Mouse (Mus musculus): Measurements from ENCODE around the gene Selenos. TPM values are rescaled to one million over a fixed set of nuclear protein-coding genes. Genes with fewer than 3 reads are reported as not detected.

Selenos gene
- total and polyA plus RNA-seq, 3 experiments = 79.9 to 103 TPM; not detected in 1

- no peak for TF ChIP-seq MAX (IDR thresholded peaks at IDR 0.05; ENCODE audit: low read length)
Measured at GRCm38 (mm10) chr7:66125368-66125767, 45.9 kb downstream of the Selenos start (continued).

GRCm38 (mm10) chr7:66127951-66128645, 48.6 kb downstream of the Selenos start:
- TF ChIP-seq MYC (IDR thresholded peaks at IDR 0.05; ENCODE audit: low read depth, low read length) (no peak), GABPA (IDR thresholded peaks at IDR 0.05; ENCODE audit: low read depth, low read length) (no peak), CHD2 (IDR thresholded peaks at IDR 0.05; ENCODE audit: low read length) (no peak), USF2 (IDR thresholded peaks at IDR 0.05; ENCODE audit: borderline replicate concordance in 1 of 2, insufficient read depth in 1 of 2, low read depth in 1 of 2, low read length in 2 of 2) (no peak), GATA1 (IDR thresholded peaks at IDR 0.05; ENCODE audit: low read depth, low read length) (no peak), MAX (IDR thresholded peaks at IDR 0.05; ENCODE audit: low read length) (no peak), POLR2AphosphoS5 (IDR thresholded peaks at IDR 0.05; ENCODE audit: borderline replicate concordance, low read depth, low read length) (no peak), ZC3H11A (IDR thresholded peaks at IDR 0.05; ENCODE audit: low read depth, low read length) (no peak), E2F4 (IDR thresholded peaks at IDR 0.05; ENCODE audit: borderline replicate concordance, low read depth, low read length) (no peak), MXI1 (IDR thresholded peaks at IDR 0.05; ENCODE audit: low read depth, low read length) (no peak), RCOR1 (IDR thresholded peaks at IDR 0.05; ENCODE audit: low read depth, low read length) (no peak), MYB (IDR thresholded peaks at IDR 0.05; ENCODE audit: low read depth, low read length) (no peak), ZNF384 (IDR thresholded peaks at IDR 0.05; ENCODE audit: low read depth, low read length) (no peak)
- Histone ChIP-seq H3K27me3 (ENCODE audit: control insufficient read depth in 1 of 2, insufficient read depth in 2 of 2, low read length in 2 of 2) (no peaks in the 10 kb centered on the region), H3K36me3 (ENCODE audit: control insufficient read depth in 1 of 2, insufficient read depth in 2 of 2, low read length in 2 of 2) (peaks cover 0 to 3% of the 10 kb centered on the region in 2 experiments; a peak in 2 of 4 replicates), H3K27ac (ENCODE audit: control insufficient read depth, low read depth, low read length) (no peak overlapping the region), H3K9me3 (replicated peaks; ENCODE audit: insufficient read depth, low read length) (no peaks in the 10 kb centered on the region), H3K4me3 (ENCODE audit: control insufficient read depth in 1 of 2, insufficient read depth in 1 of 2, low read depth in 2 of 2, low read length in 2 of 2) (no peak overlapping the region), H3K9ac (ENCODE audit: control insufficient read depth, low read depth, low read length, poor library complexity, severe bottlenecking) (no peak overlapping the region), H3K79me2 (ENCODE audit: control insufficient read depth, insufficient read depth, low read length, poor library complexity) (peaks cover 17% of the 10 kb centered on the region; the same call in 1 of the 2 replicates), H3K4me1 (ENCODE audit: control insufficient read depth in 1 of 2, insufficient read depth in 2 of 2, low read length in 2 of 2) (peaks cover 5% of the 10 kb centered on the region in 2 experiments; a peak in 3 of 4 replicates)
- DNase-seq (ENCODE audit: low read depth, low spot score) = no peak

GRCm38 (mm10) chr7:66128857-66129256, 49.4 kb downstream of the Selenos start:
- no peaks in the 10 kb centered on the region for H3K27me3 ChIP-seq (ENCODE audit: control insufficient read depth in 1 of 2, insufficient read depth in 2 of 2, low read length in 2 of 2)
- peaks cover 12% of the 10 kb centered on the region; the same call in 1 of the 2 replicates for H3K79me2 ChIP-seq (ENCODE audit: control insufficient read depth, insufficient read depth, low read length, poor library complexity)
- H3K4me3 ChIP-seq (ENCODE audit: control insufficient read depth in 1 of 2, insufficient read depth in 1 of 2, low read depth in 2 of 2, low read length in 2 of 2) = no peak overlapping the region
- peaks cover 0 to 3% of the 10 kb centered on the region in 2 experiments; a peak in 2 of 4 replicates for H3K36me3 ChIP-seq (ENCODE audit: control insufficient read depth in 1 of 2, insufficient read depth in 2 of 2, low read length in 2 of 2)
- H3K9ac ChIP-seq (ENCODE audit: control insufficient read depth, low read depth, low read length, poor library complexity, severe bottlenecking) = no peak overlapping the region
- H3K9me3 ChIP-seq (replicated peaks; ENCODE audit: insufficient read depth, low read length) = no peaks in the 10 kb centered on the region
- no peak for TF ChIP-seq TCF12 (IDR thresholded peaks at IDR 0.05; ENCODE audit: low read depth, low read length)
- TF ChIP-seq MAFK (IDR thresholded peaks at IDR 0.05; ENCODE audit: borderline replicate concordance, low read depth, low read length) = no peak
- TF ChIP-seq E2F4 (IDR thresholded peaks at IDR 0.05; ENCODE audit: borderline replicate concordance, low read depth, low read length) = no peak
- TF ChIP-seq SMC3 (IDR thresholded peaks at IDR 0.05; ENCODE audit: low read depth, low read length) = no peak
- no peak for TF ChIP-seq UBTF (IDR thresholded peaks at IDR 0.05; ENCODE audit: borderline replicate concordance, insufficient read depth, low read depth, low read length)
- no peak for TF ChIP-seq POLR2A (IDR thresholded peaks at IDR 0.05; ENCODE audit: control insufficient read depth in 1 of 2, insufficient read depth in 1 of 2, low read depth in 1 of 2, low read length in 2 of 2, poor library complexity in 1 of 2)
- TF ChIP-seq CHD2 (IDR thresholded peaks at IDR 0.05; ENCODE audit: low read length) = no peak
- TF ChIP-seq MEF2A (IDR thresholded peaks at IDR 0.05; ENCODE audit: extremely low read depth, insufficient replicate concordance, low read depth, low read length, poor library complexity, severe bottlenecking) = no peak
- no peak for TF ChIP-seq ZNF384 (IDR thresholded peaks at IDR 0.05; ENCODE audit: low read depth, low read length)
- TF ChIP-seq NRF1 (IDR thresholded peaks at IDR 0.05; ENCODE audit: insufficient read depth, low read depth, low read length, poor library complexity, severe bottlenecking) = no peak
- no peak for TF ChIP-seq KAT2A (conservative IDR thresholded peaks at IDR 0.05; ENCODE audit: low read depth, low read length)
- TF ChIP-seq ETS1 (IDR thresholded peaks at IDR 0.05; ENCODE audit: low read depth, low read length) = no peak
- TF ChIP-seq RCOR1 (IDR thresholded peaks at IDR 0.05; ENCODE audit: low read depth, low read length) = no peak
- no peak for TF ChIP-seq JUND (IDR thresholded peaks at IDR 0.05; ENCODE audit: low read depth, low read length)
- TF ChIP-seq TAL1 (IDR thresholded peaks at IDR 0.05; ENCODE audit: low read length) = no peak
- H3K27ac ChIP-seq (ENCODE audit: control insufficient read depth, low read depth, low read length) = no peak overlapping the region
- peaks cover 5% of the 10 kb centered on the region in 2 experiments; a peak in 3 of 4 replicates for H3K4me1 ChIP-seq (ENCODE audit: control insufficient read depth in 1 of 2, insufficient read depth in 2 of 2, low read length in 2 of 2)
- DNase-seq (ENCODE audit: low read depth, low spot score) = no peak
